Comparison of ENCODE assay signal across 13 mouse cellular contexts in genomic region chr13:4150518-4150917, GRCm38 (mm10). TPM values are rescaled to one million over a fixed set of nuclear protein-coding genes. Genes with fewer than 3 reads are reported as not detected.
DNase-seq lines count a peak whose midpoint lies in the region; ATAC-seq and TF ChIP-seq lines count a peak whose summit lies in the region.
"Had no signal": no experiment of that assay in that cellular context is flagged by ENCODE, and none has a peak within 500 bp of the region (broad histone marks: within the 10 kb centered on the region; RNA-seq: fewer than 3 reads in every experiment).

Akr1c18 (minus strand) TSS chr13:4150654.

- H3K4me3 ChIP-seq in kidney, embryonic 16.5 days (ENCODE audit: low read length): no peak within 1 kb of the TSS
- no peak within 1 kb of the TSS for H3K4me3 ChIP-seq in stomach, postnatal 0 days (ENCODE audit: low read depth, low read length)
- H3K4me3 ChIP-seq: embryonic facial prominence, embryonic 13.5 days; hindbrain, embryonic 13.5 days; limb, embryonic 12.5 days had no signal

- no peaks in the 10 kb centered on the region for H3K27me3 ChIP-seq in kidney, embryonic 16.5 days (ENCODE audit: insufficient read depth, low read length)
- no peaks in the 10 kb centered on the region for H3K27me3 ChIP-seq in stomach, postnatal 0 days (ENCODE audit: control insufficient read depth, insufficient read depth, low read length)
- H3K27me3 ChIP-seq: embryonic facial prominence, embryonic 13.5 days; hindbrain, embryonic 13.5 days; limb, embryonic 12.5 days had no signal

- H3K27ac ChIP-seq in kidney, embryonic 16.5 days (ENCODE audit: low read length): no peak within 1 kb of the TSS
- H3K27ac ChIP-seq in stomach, postnatal 0 days (replicated peaks): no peak within 1 kb of the TSS
- H3K27ac ChIP-seq: embryonic facial prominence, embryonic 13.5 days; hindbrain, embryonic 13.5 days; limb, embryonic 12.5 days had no signal

- peak; percentile 9 for DNase-seq in kidney, adult 11 months
- DNase-seq in NIH3T3 (ENCODE audit: low read depth): peak; percentile 76
- peak; percentile 15 to 28 for DNase-seq in frontal cortex, postnatal 14 days (ENCODE audit: low spot score in 2 of 2)
- peak; percentile 59 to 79 for DNase-seq in left cerebral cortex, postnatal 14 days (ENCODE audit: low spot score in 2 of 2)
- no peak for DNase-seq in cerebellum, postnatal 36 days
- no peak for DNase-seq in stomach, postnatal 0 days (ENCODE audit: low spot score)
- no peak for DNase-seq in ovary, postnatal 14 days (ENCODE audit: low spot score)
- DNase-seq: cerebellum, adult 11-12 months had no signal

- no peak for ATAC-seq in kidney, embryonic 16.5 days (ENCODE audit: low FRiP score, low TSS enrichment)
- ATAC-seq in stomach, postnatal 0 days (ENCODE audit: low FRiP score, low TSS enrichment): no peak

- intact Hi-C loops in left cerebral cortex, postnatal 14 days (cut with DNase I): no loop called here

- no peaks in the 10 kb centered on the region for H3K4me1 ChIP-seq in kidney, embryonic 16.5 days (ENCODE audit: insufficient read depth, low read length)
- no peaks in the 10 kb centered on the region for H3K4me1 ChIP-seq in stomach, postnatal 0 days (replicated peaks; ENCODE audit: control insufficient read depth, insufficient read depth)
- H3K4me1 ChIP-seq: embryonic facial prominence, embryonic 13.5 days; hindbrain, embryonic 13.5 days; limb, embryonic 12.5 days had no signal

- TF ChIP-seq CTCF in stomach, postnatal 0 days (IDR thresholded peaks at IDR 0.05; ENCODE audit: low read depth): no peak

- no peaks in the 10 kb centered on the region for H3K36me3 ChIP-seq in kidney, embryonic 16.5 days (ENCODE audit: insufficient read depth, low read length)
- H3K36me3 ChIP-seq in stomach, postnatal 0 days (ENCODE audit: control insufficient read depth, insufficient read depth, low read length): no peaks in the 10 kb centered on the region
- H3K36me3 ChIP-seq: embryonic facial prominence, embryonic 13.5 days; hindbrain, embryonic 13.5 days; limb, embryonic 12.5 days had no signal

- TF ChIP-seq EP300 in stomach, postnatal 0 days (optimal IDR thresholded peaks at IDR 0.05): no peak

- WGBS in kidney, embryonic 16.5 days: 53% methylated on average over 5 of the region's 5 CpGs
- WGBS in stomach, postnatal 0 days: 60% methylated on average over 5 of the region's 5 CpGs

- no peak within 1 kb of the TSS for H3K9ac ChIP-seq in kidney, embryonic 16.5 days (replicated peaks; ENCODE audit: low read length)
- H3K9ac ChIP-seq in stomach, postnatal 0 days (ENCODE audit: low read length): no peak within 1 kb of the TSS
- H3K9ac ChIP-seq: embryonic facial prominence, embryonic 13.5 days; hindbrain, embryonic 13.5 days; limb, embryonic 12.5 days had no signal

- no peak within 1 kb of the TSS for H3K4me2 ChIP-seq in kidney, embryonic 16.5 days (replicated peaks; ENCODE audit: low read depth, low read length)
- no peak within 1 kb of the TSS for H3K4me2 ChIP-seq in stomach, postnatal 0 days (replicated peaks; ENCODE audit: low read depth)
- H3K4me2 ChIP-seq: embryonic facial prominence, embryonic 13.5 days; hindbrain, embryonic 13.5 days; limb, embryonic 12.5 days had no signal

- H3K9me3 ChIP-seq in kidney, embryonic 16.5 days (ENCODE audit: low read length): no peaks in the 10 kb centered on the region
- no peaks in the 10 kb centered on the region for H3K9me3 ChIP-seq in stomach, postnatal 0 days (ENCODE audit: control insufficient read depth, low read length)
- H3K9me3 ChIP-seq: embryonic facial prominence, embryonic 13.5 days; hindbrain, embryonic 13.5 days; limb, embryonic 12.5 days had no signal

RNA-seq across cellular contexts. Expression of gene Akr1c18, which starts in this region (rescaled TPM):
- polyA plus RNA-seq in kidney, embryonic 16.5 days (2015; fragmentation: Nextera tagmentation; extraction: Ambion mirVana): 2.1 and 2.4 TPM in 2 replicates
- 1 to 10 TPM; 1.4 to 1.6 TPM for total RNA-seq in left cerebral cortex, postnatal 14 days (2021)
- 0.21 TPM in 2 replicates for polyA plus RNA-seq in stomach, postnatal 0 days (2015; fragmentation: Nextera tagmentation; extraction: Ambion mirVana)
- polyA plus RNA-seq: C2C12; hindbrain, embryonic 13.5 days; limb, embryonic 12.5 days had no signal

Comparison
In these comparisons a context has a peak if more than half of its experiments do, and no peak if none do; other contexts are left out.
1. DNase-seq: peak in kidney, adult 11 months (single experiment), NIH3T3 (single experiment), frontal cortex, postnatal 14 days (2 of 2) and left cerebral cortex, postnatal 14 days (2 of 2); none in cerebellum, postnatal 36 days (0 of 2), stomach, postnatal 0 days (single experiment) and ovary, postnatal 14 days (single experiment).